Mouse (Mus musculus) ES-E14 (cell line): ENCODE measurements at regions not wholly inside any gene's neighbourhood (a gene's known extent, or its start where the extent isn't known, plus 50 kb on each side); places are given as distances from the start of the nearest gene placed in this dataset.

Source experiments
- DNase-seq: peaks from one replicate; pipeline ENCODE4 v3.0.0-alpha.2; 2013; ENCODE audit warnings: low read depth, low spot score
- H3K27ac ChIP-seq: 2 replicates; pipeline ENCODE4 v1.5.1; 2012; ENCODE audit warnings: low read depth, mild to moderate bottlenecking, low read length, moderate library complexity, mixed read lengths; ENCODE audit not compliant: poor library complexity, insufficient read depth, severe bottlenecking
- H3K36me3 ChIP-seq: 2 replicates; pipeline ENCODE4 v1.6.1; 2012; ENCODE audit warnings: mild to moderate bottlenecking, low read length, moderate library complexity, mixed read lengths; ENCODE audit not compliant: control insufficient read depth, poor library complexity, insufficient read depth, severe bottlenecking
- H3K4me1 ChIP-seq, 2 experiments: fragments of 150-350 bp in 1 of 2; sonication (generic) in 1 of 2; 2 replicates each; pipeline ENCODE4 v1.6.1; 2012; ENCODE audit warnings: low read length in 2 of 2, mild to moderate bottlenecking in 1 of 2, mixed read lengths in 1 of 2; ENCODE audit not compliant: control insufficient read depth in 2 of 2, insufficient read depth in 2 of 2, poor library complexity in 1 of 2
- H3K4me3 ChIP-seq, 2 experiments: fragments of 150-350 bp in 1 of 2; sonication (generic) in 1 of 2; 2 replicates each; pipeline ENCODE4 v1.5.1; 2012; ENCODE audit warnings: low read length in 2 of 2, low read depth in 1 of 2, mild to moderate bottlenecking in 1 of 2, mixed read lengths in 1 of 2; ENCODE audit not compliant: insufficient read depth in 1 of 2, poor library complexity in 1 of 2, severe bottlenecking in 1 of 2
- H3K9ac ChIP-seq: 2 replicates; pipeline ENCODE4 v1.6.1; 2012; ENCODE audit warnings: low read depth, mild to moderate bottlenecking, low read length, mixed read lengths; ENCODE audit not compliant: poor library complexity, insufficient read depth, severe bottlenecking
- H3K9me3 ChIP-seq: fragments of 150-350 bp; sonication (generic); 2 replicates; pipeline ENCODE4 v1.6.1; 2012; ENCODE audit warnings: low read depth, mild to moderate bottlenecking, low read length; ENCODE audit not compliant: control insufficient read depth, insufficient read depth
- CHD2 ChIP-seq: IDR thresholded peaks from 2 replicates; pipeline ENCODE4 v1.6.1; 2014; ENCODE audit warnings: mild to moderate bottlenecking, low read depth, low read length, inconsistent platforms
- HCFC1 ChIP-seq: IDR thresholded peaks from 2 replicates; pipeline ENCODE4 v1.6.1; 2012; ENCODE audit warnings: low read length, inconsistent platforms, borderline replicate concordance; ENCODE audit not compliant: insufficient read depth
- MAFK ChIP-seq: IDR thresholded peaks from 2 replicates; pipeline ENCODE4 v1.6.1; 2014; ENCODE audit warnings: mild to moderate bottlenecking, low read depth, low read length, inconsistent platforms; ENCODE audit not compliant: insufficient read depth
- ZC3H11A ChIP-seq: IDR thresholded peaks from 2 replicates; pipeline ENCODE4 v1.6.1; 2012; ENCODE audit warnings: low read depth, mild to moderate bottlenecking, inconsistent platforms, low read length, borderline replicate concordance
- ZNF384 ChIP-seq: IDR thresholded peaks from 2 replicates; pipeline ENCODE4 v1.6.1; 2012; ENCODE audit warnings: low read depth, low read length, inconsistent platforms
- in situ Hi-C, 2 experiments: fragments of 600-800 bp; cut with MboI; formaldehyde crosslinking; loops; one replicate each; pipeline ENCODE4 v1.15.1; 2025; ENCODE audit warnings: low sequenced_read_pairs in 2 of 2, inconsistent platforms in 1 of 2; ENCODE audit not compliant: unreplicated experiment in 2 of 2

DNA sequence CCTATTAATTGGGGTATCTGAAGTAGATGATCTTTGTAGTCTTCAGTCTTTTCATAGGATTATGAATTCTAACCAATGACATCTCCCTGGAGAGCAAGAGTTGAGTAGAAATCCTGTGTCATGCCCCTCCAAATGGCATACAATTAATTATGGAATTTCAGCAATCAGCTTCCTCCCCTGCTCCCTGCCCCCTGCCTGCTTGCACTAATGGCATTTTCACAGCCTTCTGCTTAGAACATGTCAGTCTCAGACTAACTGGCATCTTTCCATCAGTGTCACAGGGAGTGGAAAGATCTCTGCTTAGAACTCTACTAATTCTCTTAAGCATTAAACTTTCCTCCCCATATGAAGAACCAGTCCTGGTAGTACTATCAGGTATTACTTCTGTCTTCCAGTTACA is 581.8 kb upstream of the Camk1g start:
- Histone ChIP-seq H3K36me3 (no peaks in the 10 kb centered on the region), H3K4me3 (no peak overlapping the region), H3K9ac (no peak overlapping the region), H3K27ac (no peak overlapping the region), H3K9me3 (no peaks in the 10 kb centered on the region), H3K4me1 (no peaks in the 10 kb centered on the region)
- in situ Hi-C loops, result no loop called here
- no peak for DNase-seq
- TF ChIP-seq ZNF384 (no peak), HCFC1 (no peak), CHD2 (no peak), MAFK (no peak), ZC3H11A (no peak)

DNA sequence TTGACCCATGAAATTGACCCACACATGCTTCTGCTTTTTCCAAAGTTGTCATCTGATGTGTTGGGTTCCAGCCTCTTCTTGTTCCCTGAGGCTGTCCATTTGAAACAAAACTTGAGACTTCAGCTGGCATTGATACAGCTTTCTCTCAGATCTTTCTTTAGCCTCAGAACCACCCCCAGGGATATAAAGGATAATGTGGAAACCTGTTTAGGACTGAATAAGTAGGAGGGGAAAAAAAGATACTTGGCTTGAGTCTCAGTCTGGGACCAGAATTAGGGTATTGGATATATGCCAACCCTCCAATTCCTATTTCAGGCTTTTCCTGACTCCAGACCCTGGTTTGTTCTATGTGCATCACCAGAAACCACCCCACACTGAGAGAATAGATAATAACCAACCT is 579.7 kb upstream of the Camk1g start:
- TF ChIP-seq CHD2, result no peak
- no peak for TF ChIP-seq ZC3H11A
- no peak for TF ChIP-seq MAFK
- TF ChIP-seq HCFC1, result no peak
- TF ChIP-seq ZNF384, result no peak
- in situ Hi-C loops, result no loop called here
- H3K36me3 ChIP-seq, result no peaks in the 10 kb centered on the region
- H3K9me3 ChIP-seq, result no peaks in the 10 kb centered on the region
- H3K4me1 ChIP-seq, result no peaks in the 10 kb centered on the region
- DNase-seq, result no peak
- no peak overlapping the region for H3K9ac ChIP-seq
- no peak overlapping the region for H3K4me3 ChIP-seq
- no peak overlapping the region for H3K27ac ChIP-seq

GRCm38 (mm10) chr1:193946953-193947586 is 577.0 kb upstream of the Camk1g start:
- in situ Hi-C loops, result no loop called here
- no peak for TF ChIP-seq ZC3H11A
- no peak for TF ChIP-seq MAFK
- no peak for TF ChIP-seq HCFC1
- TF ChIP-seq CHD2, result no peak
- no peak for TF ChIP-seq ZNF384

GRCm38 (mm10) chr1:193935969-193936368 is 565.9 kb upstream of the Camk1g start:
- Histone ChIP-seq H3K9ac (no peak overlapping the region), H3K9me3 (no peaks in the 10 kb centered on the region), H3K36me3 (no peaks in the 10 kb centered on the region), H3K4me1 (peaks cover 0 to 5% of the 10 kb centered on the region in 2 experiments; a peak in 1 of 4 replicates), H3K4me3 (no peak overlapping the region), H3K27ac (no peak overlapping the region)
- DNase-seq, result no peak
- TF ChIP-seq ZC3H11A (no peak), HCFC1 (no peak), MAFK (no peak), ZNF384 (no peak), CHD2 (no peak)
- in situ Hi-C loops, result no loop called here

More at GRCm38 (mm10) chr1:193946953-193947586, 577.0 kb upstream of the Camk1g start:
- Histone ChIP-seq H3K4me3 (no peak overlapping the region), H3K27ac (no peak overlapping the region), H3K9ac (no peak overlapping the region), H3K4me1 (no peaks in the 10 kb centered on the region), H3K9me3 (no peaks in the 10 kb centered on the region), H3K36me3 (no peaks in the 10 kb centered on the region)
- DNase-seq, result no peak

DNA sequence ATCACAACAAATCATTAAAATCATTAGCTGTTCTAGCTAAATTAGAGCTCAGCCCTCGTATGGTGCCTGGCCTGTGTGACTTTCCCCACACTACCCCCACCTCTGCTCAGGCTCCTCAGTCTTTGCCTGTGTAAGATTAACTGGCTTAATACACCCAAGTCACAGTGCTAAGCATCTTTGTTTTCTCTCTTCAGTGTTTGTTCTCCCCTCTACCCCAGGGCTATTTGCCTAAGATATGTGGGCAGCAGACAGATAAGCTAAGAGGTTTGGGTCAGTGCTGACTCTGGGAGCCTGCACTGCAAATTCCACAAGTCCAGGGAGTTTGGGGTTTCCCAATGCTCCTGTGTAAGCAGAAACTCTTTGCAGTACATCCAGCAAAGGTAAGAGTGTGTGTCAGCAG is 564.2 kb upstream of the Camk1g start:
- Histone ChIP-seq H3K9ac (no peak overlapping the region), H3K9me3 (no peaks in the 10 kb centered on the region), H3K4me3 (no peak overlapping the region), H3K36me3 (no peaks in the 10 kb centered on the region), H3K4me1 (peaks cover 0 to 5% of the 10 kb centered on the region in 2 experiments; a peak in 1 of 4 replicates), H3K27ac (no peak overlapping the region)
- TF ChIP-seq ZC3H11A (no peak), MAFK (no peak), CHD2 (no peak)
- no peak for DNase-seq
- in situ Hi-C loops, result no loop called here
